Mouse (Mus musculus): ENCODE measurements around the gene Cacng1. TPM values are rescaled to one million over a fixed set of nuclear protein-coding genes. Genes with fewer than 3 reads are reported as not detected.
A peak's percentile ranks its signal among the peaks of the same experiment; 100 is the strongest.

Cacng1 gene
- polyA plus RNA-seq (2015; fragmentation: Nextera tagmentation; extraction: Ambion mirVana) = 0.14 and 1.6 TPM in 2 replicates

DNA sequence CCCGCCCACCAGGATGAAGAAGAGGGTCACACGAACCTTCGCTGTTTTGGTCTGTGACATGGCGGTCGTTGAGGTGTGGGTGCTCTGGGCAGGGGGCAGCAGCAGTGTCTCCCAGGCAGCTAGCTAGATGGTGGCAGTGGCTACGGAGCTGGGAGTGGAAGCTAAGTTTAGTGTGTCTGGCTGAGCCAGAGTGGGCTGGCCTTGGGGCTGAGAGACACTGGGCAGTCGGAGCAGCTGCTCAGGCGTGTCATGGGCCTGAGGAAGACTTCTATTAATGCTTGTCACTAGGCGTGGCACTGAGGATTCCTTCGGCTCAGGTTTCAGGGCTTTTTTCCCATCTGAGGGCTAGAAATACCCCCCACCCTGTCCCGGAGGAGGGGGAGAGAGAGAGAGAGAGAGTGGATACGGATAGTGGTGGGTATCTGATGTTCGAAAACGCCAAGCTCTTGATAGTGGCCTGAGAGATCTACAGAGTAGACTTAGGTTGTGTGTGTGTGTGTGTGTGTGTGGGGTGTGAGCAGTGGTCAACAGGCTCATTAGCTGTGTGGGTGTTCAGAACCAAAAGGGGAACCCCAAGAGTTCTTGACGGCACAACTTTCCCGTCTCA is at the start of gene Cacng1:
Gene Cacng1, minus strand, starts transcription at position 191 of the 607 bp plus-strand sequence.
- DNase-seq (ENCODE audit: low spot score) = no peak
- TF ChIP-seq EP300 (IDR thresholded peaks at IDR 0.05) = no peak
- no peak for TF ChIP-seq CTCF (IDR thresholded peaks at IDR 0.05)
- Histone ChIP-seq H3K4me3 (ENCODE audit: low read depth, low read length) (no peak within 1 kb of the TSS), H3K4me1 (ENCODE audit: insufficient read depth, low read depth, low read length) (no peaks in the 10 kb centered on the region), H3K27ac (ENCODE audit: low read length) (no peak within 1 kb of the TSS), H3K9ac (replicated peaks; ENCODE audit: low read depth) (no peak within 1 kb of the TSS), H3K4me2 (replicated peaks; ENCODE audit: low read depth, low read length) (no peak within 1 kb of the TSS), H3K36me3 (ENCODE audit: insufficient read depth, low read length) (no peaks in the 10 kb centered on the region), H3K9me3 (ENCODE audit: low read length) (no peaks in the 10 kb centered on the region), H3K27me3 (replicated peaks; ENCODE audit: insufficient read depth, low read length) (no peaks in the 10 kb centered on the region)
- WGBS = 70% methylated on average over 16 of the region's 16 CpGs
- ATAC-seq = no peak

GRCm38 (mm10) chr11:107762688-107763460 is 46.6 kb upstream of the Cacng1 start:
- no peaks in the 10 kb centered on the region for H3K36me3 ChIP-seq (ENCODE audit: insufficient read depth, low read length)
- no peak overlapping the region for H3K9ac ChIP-seq (replicated peaks; ENCODE audit: low read depth)
- H3K27ac ChIP-seq (ENCODE audit: low read length) = no peak overlapping the region
- no peak overlapping the region for H3K4me3 ChIP-seq (ENCODE audit: low read depth, low read length)
- TF ChIP-seq CTCF (IDR thresholded peaks at IDR 0.05) (no peak), EP300 (IDR thresholded peaks at IDR 0.05) (no peak)
- ATAC-seq = no peak
- H3K4me2 ChIP-seq (replicated peaks; ENCODE audit: low read depth, low read length) = no peak overlapping the region
- DNase-seq (ENCODE audit: low spot score) = peak; percentile 8
- no peaks in the 10 kb centered on the region for H3K4me1 ChIP-seq (ENCODE audit: insufficient read depth, low read depth, low read length)
- no peaks in the 10 kb centered on the region for H3K9me3 ChIP-seq (ENCODE audit: low read length)
- 49% methylated on average over 8 of the region's 8 CpGs for WGBS
- H3K27me3 ChIP-seq (replicated peaks; ENCODE audit: insufficient read depth, low read length) = no peaks in the 10 kb centered on the region

DNA sequence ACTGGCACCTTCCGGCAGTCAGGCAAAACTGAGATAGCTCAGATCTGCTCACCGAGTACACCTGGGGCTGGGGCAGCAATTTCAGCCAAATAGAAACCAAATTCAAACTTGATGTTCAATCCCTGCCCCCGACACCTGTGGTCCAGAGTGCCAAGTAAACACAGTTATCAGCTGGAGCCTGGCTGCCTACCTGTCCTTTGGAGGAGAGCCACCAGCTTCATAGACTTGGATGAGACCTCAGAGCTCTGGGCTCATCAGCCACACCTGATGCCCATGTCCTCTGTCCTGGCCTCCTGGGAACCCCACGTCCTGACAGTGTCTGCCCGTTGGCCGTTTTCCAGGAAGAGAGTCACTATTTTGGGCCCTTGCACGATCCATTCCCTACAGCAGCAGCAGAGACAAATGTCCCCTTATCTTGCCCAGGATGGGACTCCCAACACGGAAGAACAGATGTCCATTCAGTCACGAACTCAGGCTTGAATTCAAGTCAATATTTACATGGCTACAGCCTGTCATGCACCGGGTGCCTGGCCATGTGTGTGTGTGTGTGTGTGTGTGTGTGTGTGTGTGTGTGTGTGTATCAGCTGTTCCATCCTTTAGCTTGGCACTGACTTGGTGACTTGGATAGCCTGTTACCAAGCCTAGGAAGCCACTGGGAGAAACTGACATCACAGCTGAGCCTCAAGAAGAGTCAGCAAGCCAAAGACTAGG is 45.6 kb upstream of the Cacng1 start:
- no peak for DNase-seq (ENCODE audit: low spot score)
- Histone ChIP-seq H3K4me2 (replicated peaks; ENCODE audit: low read depth, low read length) (no peak overlapping the region), H3K4me3 (ENCODE audit: low read depth, low read length) (no peak overlapping the region), H3K9ac (replicated peaks; ENCODE audit: low read depth) (no peak overlapping the region), H3K27ac (ENCODE audit: low read length) (no peak overlapping the region), H3K27me3 (replicated peaks; ENCODE audit: insufficient read depth, low read length) (no peaks in the 10 kb centered on the region), H3K9me3 (ENCODE audit: low read length) (no peaks in the 10 kb centered on the region), H3K4me1 (ENCODE audit: insufficient read depth, low read depth, low read length) (no peaks in the 10 kb centered on the region), H3K36me3 (ENCODE audit: insufficient read depth, low read length) (no peaks in the 10 kb centered on the region)
- no peak for ATAC-seq
- TF ChIP-seq CTCF (IDR thresholded peaks at IDR 0.05) (no peak), EP300 (IDR thresholded peaks at IDR 0.05) (no peak)
- 41% methylated on average over 10 of the region's 10 CpGs for WGBS

GRCm38 (mm10) chr11:107760001-107760400 is 43.7 kb upstream of the Cacng1 start:
- no peaks in the 10 kb centered on the region for H3K36me3 ChIP-seq (ENCODE audit: insufficient read depth, low read length)
- H3K4me2 ChIP-seq (replicated peaks; ENCODE audit: low read depth, low read length) = no peak overlapping the region
- no peaks in the 10 kb centered on the region for H3K9me3 ChIP-seq (ENCODE audit: low read length)
- no peak overlapping the region for H3K9ac ChIP-seq (replicated peaks; ENCODE audit: low read depth)
- DNase-seq (ENCODE audit: low spot score) (no peak), ATAC-seq (no peak)
- no peaks in the 10 kb centered on the region for H3K4me1 ChIP-seq (ENCODE audit: insufficient read depth, low read depth, low read length)
- no peak overlapping the region for H3K27ac ChIP-seq (ENCODE audit: low read length)
- no peaks in the 10 kb centered on the region for H3K27me3 ChIP-seq (replicated peaks; ENCODE audit: insufficient read depth, low read length)
- 70% methylated on average over 10 of the region's 10 CpGs for WGBS
- no peak overlapping the region for H3K4me3 ChIP-seq (ENCODE audit: low read depth, low read length)
- TF ChIP-seq CTCF (IDR thresholded peaks at IDR 0.05) (no peak), EP300 (IDR thresholded peaks at IDR 0.05) (no peak)

GRCm38 (mm10) chr11:107759516-107759915 is 43.2 kb upstream of the Cacng1 start:
- Histone ChIP-seq H3K27ac (ENCODE audit: low read length) (no peak overlapping the region), H3K9me3 (ENCODE audit: low read length) (no peaks in the 10 kb centered on the region), H3K9ac (replicated peaks; ENCODE audit: low read depth) (no peak overlapping the region), H3K4me3 (ENCODE audit: low read depth, low read length) (no peak overlapping the region), H3K4me2 (replicated peaks; ENCODE audit: low read depth, low read length) (no peak overlapping the region), H3K36me3 (ENCODE audit: insufficient read depth, low read length) (no peaks in the 10 kb centered on the region), H3K4me1 (ENCODE audit: insufficient read depth, low read depth, low read length) (no peaks in the 10 kb centered on the region), H3K27me3 (replicated peaks; ENCODE audit: insufficient read depth, low read length) (no peaks in the 10 kb centered on the region)
- no peak for ATAC-seq
- DNase-seq (ENCODE audit: low spot score) = no peak
- 76% methylated on average over 9 of the region's 9 CpGs for WGBS
- TF ChIP-seq CTCF (IDR thresholded peaks at IDR 0.05) (no peak), EP300 (IDR thresholded peaks at IDR 0.05) (no peak)

DNA sequence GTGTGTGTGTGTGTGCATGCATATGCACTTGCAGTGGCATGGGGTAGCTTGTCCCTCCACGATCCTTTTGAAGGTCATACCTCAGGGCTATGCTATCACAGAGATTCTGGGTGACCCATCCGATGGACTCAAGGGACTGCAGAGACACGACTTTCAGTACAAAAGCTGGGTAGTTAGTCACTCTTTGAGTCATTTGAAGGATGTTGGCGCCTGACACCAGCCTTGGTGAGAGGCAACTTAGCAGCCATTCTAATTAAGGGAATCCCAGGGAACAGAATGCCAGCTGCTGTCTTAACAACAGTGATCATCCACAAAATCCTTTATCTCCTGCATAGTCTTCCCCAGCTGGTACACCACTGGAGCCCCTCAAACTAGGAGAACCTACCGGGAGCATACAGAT is 32.8 kb upstream of the Cacng1 start:
- H3K27me3 ChIP-seq (replicated peaks; ENCODE audit: insufficient read depth, low read length) = no peaks in the 10 kb centered on the region
- H3K9ac ChIP-seq (replicated peaks; ENCODE audit: low read depth) = no peak overlapping the region
- no peak overlapping the region for H3K4me2 ChIP-seq (replicated peaks; ENCODE audit: low read depth, low read length)
- no peaks in the 10 kb centered on the region for H3K36me3 ChIP-seq (ENCODE audit: insufficient read depth, low read length)
- TF ChIP-seq CTCF (IDR thresholded peaks at IDR 0.05) (no peak), EP300 (IDR thresholded peaks at IDR 0.05) (no peak)
- ATAC-seq (no peak), DNase-seq (ENCODE audit: low spot score) (no peak)
- H3K4me3 ChIP-seq (ENCODE audit: low read depth, low read length) = no peak overlapping the region
- no peaks in the 10 kb centered on the region for H3K4me1 ChIP-seq (ENCODE audit: insufficient read depth, low read depth, low read length)
- H3K9me3 ChIP-seq (ENCODE audit: low read length) = no peaks in the 10 kb centered on the region
- no peak overlapping the region for H3K27ac ChIP-seq (ENCODE audit: low read length)
- 87% methylated on average over 5 of the region's 5 CpGs for WGBS

Data from lung, postnatal 0 days (tissue).